Mouse (Mus musculus) forebrain, embryonic 12.5 days (tissue): ENCODE data around the gene Gpsm3. TPM values are rescaled to one million over a fixed set of nuclear protein-coding genes. Genes with fewer than 3 reads are reported as not detected.

Experiments used
- ATAC-seq: fragments of 200-750 bp; cut with Nextera tagmentation; 2 replicates; pipeline ENCODE4 v1.8.0; 2017; ENCODE audit warnings: moderate TSS enrichment; ENCODE audit not compliant: low FRiP score
- H3K27ac ChIP-seq: fragments of 300-500 bp; sonication (generic); 2 replicates; pipeline ENCODE4 v1.5.1; 2016; ENCODE audit warnings: mild to moderate bottlenecking
- H3K27me3 ChIP-seq: fragments of 300-500 bp; sonication (generic); 2 replicates; pipeline ENCODE4 v1.6.1; 2016; ENCODE audit warnings: mild to moderate bottlenecking
- H3K36me3 ChIP-seq: fragments of 300-500 bp; sonication (generic); replicated peaks from 2 replicates; pipeline ENCODE4 v1.6.1; 2016; ENCODE audit warnings: mild to moderate bottlenecking
- H3K4me1 ChIP-seq: fragments of 300-500 bp; sonication (generic); 2 replicates; pipeline ENCODE4 v1.6.1; 2016
- H3K4me2 ChIP-seq: fragments of 300-500 bp; sonication (generic); 2 replicates; pipeline ENCODE4 v1.6.1; 2016; ENCODE audit warnings: mild to moderate bottlenecking, moderate library complexity
- H3K4me3 ChIP-seq: fragments of 300-500 bp; sonication (generic); replicated peaks from 2 replicates; pipeline ENCODE4 v1.5.1; 2016; ENCODE audit warnings: mild to moderate bottlenecking
- H3K9ac ChIP-seq: fragments of 300-500 bp; sonication (generic); 2 replicates; pipeline ENCODE4 v1.6.1; 2016; ENCODE audit warnings: mild to moderate bottlenecking
- H3K9me3 ChIP-seq: fragments of 300-500 bp; sonication (generic); 2 replicates; pipeline ENCODE4 v1.6.1; 2016
- WGBS: fragments of 180-500 bp; shearing (Covaris S2); methylation state at CpG from one replicate; pipeline ENCODE4 v1.1.7; 2016; 5-methylcytosine and 5-hydroxymethylcytosine counted together
- polyA plus RNA-seq: library from polyadenylated mRNA; unstranded; fragments of >200 nt; fragmentation: Nextera tagmentation; extraction: Ambion mirVana; gene quantifications from 2 replicates; pipeline ENCODE4 v1.2.1, GENCODE M21; 2016

The Gpsm3 gene
- polyA plus RNA-seq, 1 experiment from 2014 or later, result 2.7 TPM

DNA sequence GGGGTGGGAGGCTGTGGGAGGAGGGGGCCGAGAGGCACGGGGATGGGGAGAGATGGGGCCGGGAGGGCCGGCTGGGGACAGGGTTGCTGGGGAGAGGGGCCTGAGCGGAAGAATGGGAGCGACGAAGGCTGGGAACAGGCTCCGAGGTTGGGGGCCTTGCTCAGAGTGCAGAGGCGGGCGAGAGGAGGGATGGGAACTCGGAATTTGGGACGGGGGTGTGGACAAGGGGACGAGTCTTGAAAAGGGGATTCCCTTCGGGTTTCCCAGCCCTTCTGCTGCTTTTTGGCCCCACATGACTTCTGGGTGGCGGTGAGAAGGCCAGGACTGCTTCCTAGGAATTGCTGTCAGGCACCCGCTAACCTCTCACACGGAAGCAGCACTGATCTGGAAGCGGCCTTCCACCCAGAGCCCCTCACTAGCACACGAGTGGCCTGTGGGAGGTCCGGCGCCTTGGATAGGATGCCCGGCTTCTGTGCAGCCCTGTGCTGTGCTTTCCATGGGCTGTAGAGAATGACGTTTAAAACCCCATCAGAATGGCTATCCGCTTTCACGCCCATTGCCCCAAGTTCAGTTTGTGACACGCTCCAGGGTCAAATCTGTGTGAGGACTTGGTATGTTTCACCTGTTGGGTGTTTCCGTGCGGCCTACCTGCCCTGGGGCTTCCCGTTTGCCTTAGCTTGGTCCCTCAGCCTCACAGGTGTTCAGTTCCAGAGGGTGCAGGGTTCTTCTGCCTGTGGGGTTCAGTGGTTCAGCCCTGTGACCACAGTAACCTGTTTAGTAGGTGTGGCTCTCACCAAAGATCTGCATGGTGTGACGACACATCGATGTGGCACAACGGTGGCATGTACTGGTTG lies 16.8 kb downstream of the Gpsm3 start:
- Histone ChIP-seq H3K9me3 (no peaks in the 10 kb centered on the region), H3K4me2 (peak overlapping the region; percentile 96), H3K9ac (peak overlapping the region; percentile 99), H3K36me3 (peaks cover 20% of the 10 kb centered on the region), H3K4me3 (peak overlapping the region; percentile 97), H3K27me3 (no peaks in the 10 kb centered on the region), H3K4me1 (peaks cover 42% of the 10 kb centered on the region), H3K27ac (peak overlapping the region; percentile 92)
- WGBS, result 18% methylated on average over 31 of the region's 32 CpGs
- ATAC-seq, result no peak

DNA sequence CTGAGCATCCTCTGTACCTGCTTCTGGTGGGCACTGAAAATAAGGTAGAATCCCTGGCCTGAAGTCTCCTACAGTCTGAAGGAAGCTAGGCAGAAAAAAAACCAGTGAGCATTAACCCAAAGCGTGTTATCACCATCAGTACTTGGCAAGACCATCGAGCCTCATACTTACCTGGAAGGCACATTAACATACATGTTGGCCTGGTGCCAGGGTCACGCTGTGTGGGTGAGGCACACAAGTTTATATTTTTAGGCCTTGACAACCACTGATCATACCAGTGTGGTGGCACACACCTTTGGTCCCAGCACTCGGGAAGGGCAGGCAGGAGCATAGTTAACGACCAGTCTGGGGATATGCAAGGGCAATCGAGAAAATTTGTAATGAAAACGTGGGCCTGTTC lies 18.4 kb downstream of the Gpsm3 start:
- no peak overlapping the region for H3K4me3 ChIP-seq
- H3K27me3 ChIP-seq, result no peaks in the 10 kb centered on the region
- H3K4me2 ChIP-seq, result no peak overlapping the region
- H3K27ac ChIP-seq, result no peak overlapping the region
- H3K9ac ChIP-seq, result no peak overlapping the region
- 85% methylated on average over 7 of the region's 7 CpGs for WGBS
- ATAC-seq, result no peak
- no peaks in the 10 kb centered on the region for H3K9me3 ChIP-seq
- H3K4me1 ChIP-seq, result peaks cover 29% of the 10 kb centered on the region
- H3K36me3 ChIP-seq, result peaks cover 28% of the 10 kb centered on the region

DNA sequence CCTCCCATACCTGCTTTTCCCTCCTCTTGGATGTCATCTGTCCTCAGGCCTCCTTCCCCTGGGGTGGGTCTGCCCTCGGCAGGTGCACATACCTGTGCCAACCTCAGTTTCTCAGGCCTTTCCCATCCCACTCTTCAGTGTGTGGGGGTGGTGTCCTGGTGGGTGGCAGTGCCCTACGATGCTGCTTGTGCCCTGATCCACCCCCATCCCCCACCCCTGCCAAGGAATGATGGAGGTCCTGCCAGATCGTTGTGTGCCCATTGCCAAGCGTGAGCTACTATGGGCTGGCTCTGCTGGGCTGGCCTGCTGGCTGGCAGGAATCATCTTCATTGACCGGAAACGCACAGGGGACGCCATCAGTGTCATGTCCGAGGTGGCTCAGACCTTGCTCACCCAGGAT lies 21.4 kb downstream of the Gpsm3 start:
- Histone ChIP-seq H3K27me3 (no peaks in the 10 kb centered on the region), H3K4me2 (no peak overlapping the region), H3K27ac (no peak overlapping the region), H3K4me1 (peaks cover 17% of the 10 kb centered on the region), H3K4me3 (no peak overlapping the region), H3K36me3 (peaks cover 55% of the 10 kb centered on the region), H3K9me3 (no peaks in the 10 kb centered on the region), H3K9ac (no peak overlapping the region)
- ATAC-seq, result no peak
- WGBS, result 93% methylated on average over 8 of the region's 8 CpGs

DNA sequence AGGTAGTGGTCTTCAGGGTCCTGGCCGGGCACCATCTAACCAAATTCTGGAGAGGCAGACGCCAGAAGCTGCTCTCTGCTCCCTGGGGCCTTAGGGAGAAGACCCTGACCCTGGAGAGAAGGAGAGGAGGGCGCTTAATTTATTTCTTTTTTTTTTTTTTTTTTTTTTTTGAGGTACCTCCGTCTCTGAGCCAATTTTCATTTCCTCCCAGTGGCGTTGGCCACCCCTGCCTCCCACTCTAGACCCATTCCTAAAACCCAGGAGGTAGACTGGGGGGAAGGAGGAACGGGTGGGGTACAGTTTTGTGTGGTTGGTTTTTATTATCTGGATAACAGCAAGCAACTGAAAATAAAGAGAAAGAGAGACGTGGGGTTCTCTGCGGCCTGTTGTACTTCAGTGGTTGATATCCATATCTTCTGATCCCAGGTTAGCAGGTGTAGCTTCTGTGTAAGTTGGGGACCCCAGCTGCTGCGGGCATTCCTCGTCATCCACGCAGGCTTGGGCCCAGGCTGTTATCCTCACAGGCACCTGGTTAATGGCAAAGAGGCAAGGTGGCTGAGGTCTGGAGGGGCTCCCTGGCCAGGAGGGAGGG lies 23.5 kb downstream of the Gpsm3 start:
- 89% methylated on average over 11 of the region's 11 CpGs for WGBS
- no peaks in the 10 kb centered on the region for H3K27me3 ChIP-seq
- H3K27ac ChIP-seq, result no peak overlapping the region
- H3K4me2 ChIP-seq, result no peak overlapping the region
- H3K9me3 ChIP-seq, result no peaks in the 10 kb centered on the region
- H3K4me3 ChIP-seq, result no peak overlapping the region
- no peak overlapping the region for H3K9ac ChIP-seq
- peaks cover 72% of the 10 kb centered on the region for H3K36me3 ChIP-seq
- no peak for ATAC-seq
- no peaks in the 10 kb centered on the region; the same call in 1 of the 2 replicates for H3K4me1 ChIP-seq

DNA sequence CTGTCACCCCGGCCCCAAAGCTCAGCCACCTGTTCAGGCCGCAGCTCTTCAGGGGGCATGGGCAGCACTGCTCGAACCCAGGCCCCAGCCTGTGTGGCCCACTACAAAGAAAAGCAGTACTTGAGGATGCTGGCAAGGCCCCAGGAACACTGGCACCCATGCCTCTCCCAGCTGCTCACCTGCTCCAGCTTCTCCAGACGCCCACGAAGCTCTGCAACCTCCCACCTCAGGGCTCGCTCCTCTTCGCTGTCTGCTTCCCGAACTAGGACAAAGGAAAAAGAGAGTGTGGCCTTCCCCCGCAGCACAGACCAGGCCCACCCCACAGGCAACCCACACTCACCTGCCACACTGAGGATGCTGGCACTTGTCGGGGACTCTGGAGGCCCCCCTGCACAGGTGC lies 24.2 kb downstream of the Gpsm3 start:
- no peaks in the 10 kb centered on the region; the same call in 1 of the 2 replicates for H3K4me1 ChIP-seq
- H3K4me2 ChIP-seq, result no peak overlapping the region
- no peak overlapping the region for H3K4me3 ChIP-seq
- no peak overlapping the region for H3K27ac ChIP-seq
- no peaks in the 10 kb centered on the region for H3K9me3 ChIP-seq
- peaks cover 72% of the 10 kb centered on the region for H3K36me3 ChIP-seq
- no peak overlapping the region for H3K9ac ChIP-seq
- 94% methylated on average over 10 of the region's 10 CpGs for WGBS
- H3K27me3 ChIP-seq, result no peaks in the 10 kb centered on the region
- ATAC-seq, result no peak

DNA sequence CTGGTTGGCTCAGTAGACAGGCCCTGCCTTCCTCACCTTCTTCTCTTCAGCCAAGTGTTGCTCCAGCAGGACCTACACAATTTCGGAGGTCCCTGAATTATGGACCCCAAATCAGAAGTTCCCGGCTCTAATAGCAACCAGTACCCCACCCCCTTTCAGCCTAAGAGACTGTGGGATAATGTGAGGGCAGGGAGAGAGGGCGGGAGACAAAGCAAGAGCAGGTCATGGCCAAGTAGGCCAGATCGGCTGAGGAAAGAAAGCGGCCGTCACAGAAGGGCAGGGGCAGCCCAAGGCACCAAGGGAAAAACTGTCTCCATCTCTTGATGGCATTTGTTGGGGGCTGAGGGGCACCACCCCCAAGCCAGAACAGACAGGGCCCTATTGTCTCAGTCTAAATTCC lies 26.3 kb downstream of the Gpsm3 start, which contains the start of gene Egfl8:
Egfl8 (minus strand) TSS at position 101 of the 400 bp plus-strand sequence.
- ATAC-seq, result no peak
- peaks cover 67% of the 10 kb centered on the region for H3K36me3 ChIP-seq
- no peaks in the 10 kb centered on the region for H3K27me3 ChIP-seq
- no peaks in the 10 kb centered on the region for H3K9me3 ChIP-seq
- 68% methylated on average over 6 of the region's 6 CpGs for WGBS
- H3K9ac ChIP-seq, result peak within 1 kb of the TSS; percentile 4; the same call in 1 of the 2 replicates
- no peak within 1 kb of the TSS for H3K4me3 ChIP-seq
- no peaks in the 10 kb centered on the region for H3K4me1 ChIP-seq
- H3K27ac ChIP-seq, result 0 out of 2 replicates have a peak within 1 kb of the TSS, but pooled peaks have one; percentile 19
- H3K4me2 ChIP-seq, result no peak within 1 kb of the TSS

DNA sequence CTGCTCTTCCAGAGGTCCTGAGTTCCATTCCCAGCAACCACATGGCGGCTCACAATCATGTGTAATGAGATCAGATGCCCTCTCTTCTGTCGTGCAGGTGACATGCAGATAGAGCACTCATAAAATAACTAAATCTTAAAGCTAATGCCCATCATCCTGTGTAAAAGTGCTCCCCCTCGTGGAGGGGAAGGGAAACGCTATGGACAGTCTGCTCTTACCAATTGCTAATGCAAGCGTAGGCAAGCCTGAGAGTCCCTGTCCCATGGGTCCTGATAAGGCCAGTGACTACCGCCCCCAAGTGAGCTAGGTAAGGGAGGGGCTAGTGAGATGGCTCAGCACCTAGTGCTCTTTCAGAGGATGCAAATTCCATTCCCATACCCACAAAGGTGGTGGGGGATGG lies 29.4 kb downstream of the Gpsm3 start:
- ATAC-seq, result peak; percentile 30; the same call in 1 of the 2 replicates
- peaks cover 58% of the 10 kb centered on the region for H3K36me3 ChIP-seq

DNA sequence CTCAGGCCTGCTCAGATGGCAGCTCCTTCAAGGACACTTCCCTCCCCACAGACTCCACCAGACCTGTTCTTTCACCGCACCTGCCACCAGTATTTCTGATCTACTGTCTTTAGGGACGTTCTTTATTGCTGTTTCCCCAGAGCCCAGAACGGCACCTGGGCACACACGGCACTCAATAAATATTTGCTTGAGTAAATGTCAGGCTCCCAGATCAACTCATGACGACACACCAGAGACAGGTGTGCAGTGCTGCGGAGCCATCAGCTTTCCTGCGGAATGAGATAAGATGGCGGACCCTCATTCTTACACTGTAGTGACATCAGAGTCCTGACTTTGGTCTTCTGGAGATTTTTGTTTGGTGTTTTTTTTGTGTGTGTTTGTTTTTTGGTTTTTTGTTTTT lies 31.4 kb downstream of the Gpsm3 start:
- H3K9me3 ChIP-seq, result no peaks in the 10 kb centered on the region
- no peak overlapping the region for H3K4me2 ChIP-seq
- peaks cover 39% of the 10 kb centered on the region for H3K36me3 ChIP-seq
- no peak overlapping the region for H3K27ac ChIP-seq
- no peaks in the 10 kb centered on the region for H3K27me3 ChIP-seq
- 89% methylated on average over 8 of the region's 8 CpGs for WGBS
- peaks cover 4% of the 10 kb centered on the region for H3K4me1 ChIP-seq
- H3K4me3 ChIP-seq, result no peak overlapping the region
- H3K9ac ChIP-seq, result no peak overlapping the region
- ATAC-seq, result no peak

More for the DNA sequence above, 29.4 kb downstream of the Gpsm3 start:
- H3K27ac ChIP-seq, result no peak overlapping the region
- H3K9me3 ChIP-seq, result no peaks in the 10 kb centered on the region
- H3K4me1 ChIP-seq, result no peaks in the 10 kb centered on the region
- H3K4me3 ChIP-seq, result no peak overlapping the region
- 14% methylated on average over 6 of the region's 6 CpGs for WGBS
- H3K4me2 ChIP-seq, result no peak overlapping the region
- H3K27me3 ChIP-seq, result no peaks in the 10 kb centered on the region
- H3K9ac ChIP-seq, result no peak overlapping the region

DNA sequence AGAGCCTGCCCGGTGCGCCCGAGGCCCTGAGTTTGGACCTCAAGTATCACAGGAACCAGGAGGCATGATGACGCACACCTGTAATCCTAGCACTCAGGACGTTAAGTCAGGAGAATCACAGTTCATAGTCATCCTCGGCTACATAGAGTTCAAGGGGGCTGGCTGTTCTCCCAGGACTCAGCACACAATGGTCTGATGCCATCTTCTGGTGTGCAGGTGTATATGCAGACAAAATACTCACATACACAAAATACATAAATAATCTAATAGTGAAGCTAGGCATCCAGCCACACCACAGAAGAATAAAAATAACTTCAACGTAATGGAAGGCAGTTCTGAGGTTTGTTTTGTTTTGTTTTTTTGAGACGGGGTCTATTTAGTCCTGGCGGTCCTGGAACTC lies 33.6 kb downstream of the Gpsm3 start:
- WGBS, result 90% methylated on average over 9 of the region's 9 CpGs
- no peaks in the 10 kb centered on the region for H3K9me3 ChIP-seq
- ATAC-seq, result no peak

DNA sequence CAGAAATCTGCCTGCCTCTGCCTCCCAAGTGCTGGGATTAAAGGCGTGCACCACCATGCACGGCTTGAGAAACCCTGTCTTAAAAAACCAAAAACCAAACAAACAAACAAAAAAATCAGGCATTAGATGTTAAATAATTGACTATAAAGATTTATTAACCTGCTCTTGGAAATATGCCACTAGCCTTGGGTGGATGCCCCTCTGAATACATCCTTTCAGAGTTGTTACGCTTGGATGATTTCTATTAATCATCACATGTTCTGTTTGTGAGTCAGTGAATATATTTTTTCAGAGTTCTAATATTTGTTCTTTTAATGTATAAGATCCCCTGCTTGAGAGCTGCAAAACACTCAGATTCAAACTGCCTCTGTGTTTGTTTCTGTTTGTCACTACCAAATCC lies 35.4 kb downstream of the Gpsm3 start:
- H3K4me2 ChIP-seq, result no peak overlapping the region
- no peak overlapping the region for H3K9ac ChIP-seq
- H3K4me3 ChIP-seq, result no peak overlapping the region
- H3K9me3 ChIP-seq, result no peaks in the 10 kb centered on the region
- peaks cover 37% of the 10 kb centered on the region for H3K4me1 ChIP-seq
- ATAC-seq, result no peak
- no peak overlapping the region for H3K27ac ChIP-seq
- 96% methylated on average over 3 of the region's 3 CpGs for WGBS
- peaks cover 23% of the 10 kb centered on the region for H3K36me3 ChIP-seq
- peaks cover 12% of the 10 kb centered on the region for H3K27me3 ChIP-seq

More for the DNA sequence above, 33.6 kb downstream of the Gpsm3 start:
- no peak overlapping the region for H3K9ac ChIP-seq
- H3K27me3 ChIP-seq, result no peaks in the 10 kb centered on the region
- no peak overlapping the region for H3K4me2 ChIP-seq
- H3K36me3 ChIP-seq, result peaks cover 23% of the 10 kb centered on the region
- H3K27ac ChIP-seq, result no peak overlapping the region
- H3K4me3 ChIP-seq, result no peak overlapping the region
- peaks cover 18% of the 10 kb centered on the region for H3K4me1 ChIP-seq

DNA sequence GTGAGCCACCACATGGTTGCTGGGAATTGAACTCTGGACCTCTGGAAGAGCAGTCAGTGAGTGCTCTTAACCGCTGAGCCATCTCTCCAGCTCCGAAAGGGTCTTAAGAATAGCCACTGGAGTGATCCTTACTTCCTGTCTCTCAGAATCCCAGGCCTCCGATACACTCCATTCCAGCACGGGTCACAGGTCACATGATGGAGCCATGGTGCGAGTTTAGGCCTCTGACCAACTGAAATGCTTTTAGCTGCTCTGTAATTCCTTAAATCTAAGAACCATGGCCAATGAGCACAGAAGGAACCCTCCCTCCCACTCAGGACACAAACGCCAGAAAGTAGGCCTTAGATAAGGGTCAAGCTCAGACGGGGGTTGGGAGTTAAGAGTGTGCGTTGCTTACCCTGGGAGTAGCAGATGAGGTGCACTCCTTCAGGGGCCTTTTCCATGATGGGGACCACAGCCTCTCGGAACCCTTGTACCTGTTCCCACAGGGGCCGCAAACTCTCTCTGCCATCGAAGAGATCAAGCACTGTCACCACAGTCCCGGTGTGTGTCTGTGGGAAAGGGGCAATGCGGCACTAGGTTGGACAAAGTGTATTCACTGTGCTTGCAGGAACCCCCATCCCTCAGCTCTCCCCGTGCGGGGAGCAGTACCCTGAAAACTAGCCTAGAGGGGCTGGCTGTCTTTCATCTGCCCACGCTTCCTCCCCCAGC lies 36.6 kb downstream of the Gpsm3 start:
- WGBS, result 57% methylated on average over 16 of the region's 16 CpGs
- Histone ChIP-seq H3K9ac (peak overlapping the region; percentile 73), H3K36me3 (peaks cover 17% of the 10 kb centered on the region), H3K27ac (peak overlapping the region; percentile 92), H3K27me3 (peaks cover 24% of the 10 kb centered on the region), H3K9me3 (no peaks in the 10 kb centered on the region), H3K4me1 (peaks cover 49% of the 10 kb centered on the region), H3K4me2 (peak overlapping the region; percentile 87), H3K4me3 (peak overlapping the region; percentile 71)
- ATAC-seq, result peak; percentile 0; the same call in 1 of the 2 replicates

DNA sequence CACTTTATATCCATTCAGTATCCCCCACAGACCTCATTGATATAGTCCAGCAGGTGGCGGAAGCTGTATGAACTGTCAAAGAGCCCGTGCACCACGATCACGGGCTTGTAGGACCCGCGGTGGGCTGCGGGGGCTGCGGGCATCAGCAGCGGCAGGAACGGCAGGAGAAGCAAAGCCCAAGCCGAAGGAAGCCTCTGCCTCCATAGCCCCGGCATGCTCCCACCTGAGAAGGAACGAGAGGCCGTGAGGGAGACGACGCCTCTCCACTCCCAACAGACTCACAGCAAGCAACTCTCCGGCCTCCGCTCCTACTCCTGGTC lies 37.1 kb downstream of the Gpsm3 start:
- WGBS, result under 1% methylated on average over 18 of the region's 18 CpGs
- no peaks in the 10 kb centered on the region for H3K9me3 ChIP-seq
- H3K4me2 ChIP-seq, result peak overlapping the region; percentile 87
- H3K36me3 ChIP-seq, result peaks cover 14% of the 10 kb centered on the region
- H3K9ac ChIP-seq, result peak overlapping the region; percentile 73
- peak; percentile 30 for ATAC-seq
- H3K4me3 ChIP-seq, result peak overlapping the region; percentile 71
- H3K27ac ChIP-seq, result peak overlapping the region; percentile 92
- H3K4me1 ChIP-seq, result peaks cover 54% of the 10 kb centered on the region
- H3K27me3 ChIP-seq, result peaks cover 30% of the 10 kb centered on the region
